Mouse (Mus musculus): ENCODE results near the gene Pkm. TPM values are rescaled to one million over a fixed set of nuclear protein-coding genes. Genes with fewer than 3 reads are reported as not detected.

Gene Pkm
- polyA plus RNA-seq, 1 experiment from 2014 or later = 1,694 TPM

- Histone ChIP-seq H3K4me3 (no peak overlapping the region), H3K36me3 (peaks cover 97% of the 10 kb centered on the region), H3K4me1 (peaks cover 13% of the 10 kb centered on the region; the same call in 1 of the 2 replicates), H3K27ac (replicated peaks) (no peak overlapping the region), H3K9me3 (no peaks in the 10 kb centered on the region), H3K27me3 (no peaks in the 10 kb centered on the region), H3K9ac (replicated peaks) (no peak overlapping the region), H3K4me2 (replicated peaks) (no peak overlapping the region)
- no peak for ATAC-seq (ENCODE audit: low FRiP score, low read depth)
- 84% methylated on average over 6 of the region's 6 CpGs for WGBS
These were observed 11.7 kb downstream of the Pkm start for GRCm38 (mm10) chr9:59667904-59668303.

- Histone ChIP-seq H3K4me1 (peaks cover 7% of the 10 kb centered on the region; the same call in 1 of the 2 replicates), H3K9ac (replicated peaks) (no peak overlapping the region), H3K4me3 (no peak overlapping the region), H3K9me3 (no peaks in the 10 kb centered on the region), H3K27ac (replicated peaks) (no peak overlapping the region), H3K36me3 (peaks cover 97% of the 10 kb centered on the region), H3K27me3 (no peaks in the 10 kb centered on the region), H3K4me2 (replicated peaks) (no peak overlapping the region)
- 74% methylated on average over 7 of the region's 7 CpGs for WGBS
- ATAC-seq (ENCODE audit: low FRiP score, low read depth) = no peak
These were observed 12.3 kb downstream of the Pkm start for GRCm38 (mm10) chr9:59668473-59668872.

GRCm38 (mm10) chr9:59669172-59669571 lies 13.0 kb downstream of the Pkm start:
- ATAC-seq (ENCODE audit: low FRiP score, low read depth) = no peak
- Histone ChIP-seq H3K4me3 (no peak overlapping the region), H3K27me3 (no peaks in the 10 kb centered on the region), H3K36me3 (peaks cover 100% of the 10 kb centered on the region), H3K4me1 (0 out of 2 replicates have a peak, but pooled peaks cover under 1% of the 10 kb centered on the region), H3K9ac (replicated peaks) (no peak overlapping the region), H3K9me3 (no peaks in the 10 kb centered on the region), H3K27ac (replicated peaks) (no peak overlapping the region), H3K4me2 (replicated peaks) (no peak overlapping the region)
- WGBS = 87% methylated on average over 4 of the region's 4 CpGs

GRCm38 (mm10) chr9:59672195-59672894 lies 16.2 kb downstream of the Pkm start:
- ATAC-seq (ENCODE audit: low FRiP score, low read depth) = no peak
- peaks cover 100% of the 10 kb centered on the region for H3K36me3 ChIP-seq
- H3K27ac ChIP-seq (replicated peaks) = no peak overlapping the region
- no peaks in the 10 kb centered on the region for H3K27me3 ChIP-seq
- H3K9ac ChIP-seq (replicated peaks) = no peak overlapping the region
- no peak overlapping the region for H3K4me3 ChIP-seq
- H3K9me3 ChIP-seq = no peaks in the 10 kb centered on the region
- WGBS = 92% methylated on average over 12 of the region's 12 CpGs
- no peaks in the 10 kb centered on the region for H3K4me1 ChIP-seq
- H3K4me2 ChIP-seq (replicated peaks) = no peak overlapping the region

GRCm38 (mm10) chr9:59673427-59673826 lies 17.3 kb downstream of the Pkm start:
- WGBS = 83% methylated on average over 2 of the region's 2 CpGs
- no peaks in the 10 kb centered on the region for H3K4me1 ChIP-seq

GRCm38 (mm10) chr9:59675598-59675997 lies 19.4 kb downstream of the Pkm start:
- WGBS = 88% methylated on average over 14 of the region's 14 CpGs
- ATAC-seq (ENCODE audit: low FRiP score, low read depth) = no peak
- H3K36me3 ChIP-seq = peaks cover 89% of the 10 kb centered on the region

More at GRCm38 (mm10) chr9:59673427-59673826, 17.3 kb downstream of the Pkm start:
- peaks cover 99% of the 10 kb centered on the region for H3K36me3 ChIP-seq
- H3K27me3 ChIP-seq = no peaks in the 10 kb centered on the region
- no peak overlapping the region for H3K4me3 ChIP-seq
- H3K27ac ChIP-seq (replicated peaks) = no peak overlapping the region
- ATAC-seq (ENCODE audit: low FRiP score, low read depth) = 0 out of 2 replicates have a peak, but pooled peaks have one; percentile 47
- no peak overlapping the region for H3K9ac ChIP-seq (replicated peaks)
- no peaks in the 10 kb centered on the region for H3K9me3 ChIP-seq
- no peak overlapping the region for H3K4me2 ChIP-seq (replicated peaks)

GRCm38 (mm10) chr9:59678313-59678712 lies 22.1 kb downstream of the Pkm start:
- Histone ChIP-seq H3K4me1 (peaks cover 12% of the 10 kb centered on the region), H3K27ac (replicated peaks) (no peak overlapping the region), H3K36me3 (peaks cover 62% of the 10 kb centered on the region), H3K27me3 (peaks cover 28% of the 10 kb centered on the region), H3K4me2 (replicated peaks) (no peak overlapping the region), H3K9ac (replicated peaks) (no peak overlapping the region), H3K9me3 (no peaks in the 10 kb centered on the region), H3K4me3 (no peak overlapping the region)
- ATAC-seq (ENCODE audit: low FRiP score, low read depth) = no peak
- 19% methylated on average over 1 of the region's 1 CpGs for WGBS

More at GRCm38 (mm10) chr9:59675598-59675997, 19.4 kb downstream of the Pkm start:
- peaks cover 6% of the 10 kb centered on the region for H3K27me3 ChIP-seq
- peaks cover 12% of the 10 kb centered on the region for H3K4me1 ChIP-seq
- no peak overlapping the region for H3K4me3 ChIP-seq
- no peak overlapping the region for H3K9ac ChIP-seq (replicated peaks)
- H3K27ac ChIP-seq (replicated peaks) = no peak overlapping the region
- H3K9me3 ChIP-seq = no peaks in the 10 kb centered on the region
- H3K4me2 ChIP-seq (replicated peaks) = no peak overlapping the region

GRCm38 (mm10) chr9:59679678-59680533 lies 23.7 kb downstream of the Pkm start, which contains the start of gene Gramd2:
Gramd2 (plus strand) TSS chr9:59680144.
- H3K9ac ChIP-seq (replicated peaks) = peak within 1 kb of the TSS; percentile 51

GRCm38 (mm10) chr9:59680534-59680875 lies 24.3 kb downstream of the Pkm start:
- H3K27ac ChIP-seq (replicated peaks) = no peak overlapping the region
- 7% methylated on average over 16 of the region's 16 CpGs for WGBS

More at GRCm38 (mm10) chr9:59679678-59680533, 23.7 kb downstream of the Pkm start, which contains the start of gene Gramd2:
- peak within 1 kb of the TSS; percentile 94 for H3K4me2 ChIP-seq (replicated peaks)
- H3K4me1 ChIP-seq = peaks cover 12% of the 10 kb centered on the region
- 2% methylated on average over 47 of the region's 47 CpGs for WGBS
- H3K27ac ChIP-seq (replicated peaks) = no peak within 1 kb of the TSS
- peaks cover 46% of the 10 kb centered on the region for H3K36me3 ChIP-seq
- H3K9me3 ChIP-seq = no peaks in the 10 kb centered on the region
- peaks cover 28% of the 10 kb centered on the region for H3K27me3 ChIP-seq
- peak; percentile 95 for ATAC-seq (ENCODE audit: low FRiP score, low read depth)
- H3K4me3 ChIP-seq = peak within 1 kb of the TSS; percentile 47

GRCm38 (mm10) chr9:59684020-59684419 lies 27.9 kb downstream of the Pkm start:
- no peak overlapping the region for H3K27ac ChIP-seq (replicated peaks)
- peaks cover 7% of the 10 kb centered on the region for H3K36me3 ChIP-seq
- H3K9me3 ChIP-seq = no peaks in the 10 kb centered on the region
- no peak overlapping the region for H3K9ac ChIP-seq (replicated peaks)
- H3K27me3 ChIP-seq = peaks cover 28% of the 10 kb centered on the region
- no peak overlapping the region for H3K4me3 ChIP-seq
- ATAC-seq (ENCODE audit: low FRiP score, low read depth) = no peak
- H3K4me2 ChIP-seq (replicated peaks) = no peak overlapping the region
- peaks cover 12% of the 10 kb centered on the region for H3K4me1 ChIP-seq
- WGBS = 71% methylated on average over 2 of the region's 2 CpGs

More at GRCm38 (mm10) chr9:59680534-59680875, 24.3 kb downstream of the Pkm start:
- peak overlapping the region; percentile 51 for H3K9ac ChIP-seq (replicated peaks)
- peak; percentile 21; the same call in 1 of the 2 replicates for ATAC-seq (ENCODE audit: low FRiP score, low read depth)
- peaks cover 40% of the 10 kb centered on the region for H3K36me3 ChIP-seq
- peak overlapping the region; percentile 47 for H3K4me3 ChIP-seq
- H3K4me1 ChIP-seq = peaks cover 12% of the 10 kb centered on the region
- no peaks in the 10 kb centered on the region for H3K9me3 ChIP-seq
- H3K27me3 ChIP-seq = peaks cover 28% of the 10 kb centered on the region
- peak overlapping the region; percentile 94 for H3K4me2 ChIP-seq (replicated peaks)

- Histone ChIP-seq H3K36me3 (no peaks in the 10 kb centered on the region), H3K4me1 (peaks cover 9% of the 10 kb centered on the region), H3K9ac (replicated peaks) (no peak overlapping the region), H3K27ac (replicated peaks) (no peak overlapping the region), H3K27me3 (peaks cover 12% of the 10 kb centered on the region), H3K4me3 (no peak overlapping the region), H3K4me2 (replicated peaks) (no peak overlapping the region), H3K9me3 (no peaks in the 10 kb centered on the region)
- 48% methylated on average over 6 of the region's 6 CpGs for WGBS
- no peak for ATAC-seq (ENCODE audit: low FRiP score, low read depth)
These were observed 31.4 kb downstream of the Pkm start for GRCm38 (mm10) chr9:59687416-59688046.
